Mouse (Mus musculus): Measurements from ENCODE around the gene Ccdc85b.

Ccdc85b gene

DNA sequence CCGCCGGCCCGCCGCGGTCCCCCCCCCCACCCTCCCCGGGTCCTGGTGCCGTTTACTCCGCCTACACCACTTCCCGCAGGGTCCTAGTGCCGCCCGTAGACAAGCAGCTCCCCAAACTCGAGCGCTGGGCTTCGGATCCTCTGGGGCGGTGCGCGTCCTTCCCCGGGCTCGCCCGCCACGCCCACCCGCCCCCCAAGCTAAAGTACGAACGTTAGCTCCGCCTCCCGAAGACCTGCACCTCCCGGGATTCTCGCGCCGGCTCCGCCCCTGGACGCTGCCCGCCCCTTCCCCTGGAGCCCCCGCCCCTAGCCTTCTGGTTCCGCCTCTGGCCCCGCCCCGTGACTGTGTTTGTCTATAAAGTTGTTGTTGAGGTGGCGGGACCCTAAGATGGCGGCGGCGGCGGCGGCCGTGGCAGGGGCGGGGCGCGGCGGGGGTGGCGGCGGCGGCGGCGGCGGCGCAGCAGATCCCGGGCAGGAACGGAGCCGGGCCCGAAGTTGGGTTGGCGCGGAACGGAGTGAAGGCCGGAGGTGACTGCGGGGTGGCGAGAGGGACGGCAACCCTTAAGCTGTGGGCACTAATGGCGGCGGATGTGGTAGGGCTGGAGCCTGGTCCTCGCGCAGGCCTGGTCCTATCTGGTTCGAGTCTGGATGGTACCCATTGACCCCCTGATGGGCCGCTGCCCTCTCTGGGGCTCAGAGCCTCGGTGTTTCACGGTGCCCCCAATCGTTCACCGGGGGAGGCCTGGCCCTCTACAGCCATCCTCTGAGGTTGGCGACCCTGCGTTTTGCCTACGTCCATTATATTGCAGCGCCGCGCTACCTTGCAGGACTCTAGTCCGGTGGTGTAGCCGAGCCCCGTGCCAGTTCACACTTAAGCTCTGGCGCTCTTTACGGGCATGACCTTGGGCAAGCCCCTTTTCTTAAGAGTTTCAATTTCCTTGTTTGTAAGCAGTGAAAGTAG lies 32.6 kb downstream of the Ccdc85b start, which contains the start of the genes Drap1 and AI837181:
Drap1 (minus strand) TSS at position 198 of the 960 bp plus-strand sequence.
AI837181 (plus strand) TSS at position 363 of the 960 bp plus-strand sequence.
- DNase-seq (ENCODE audit: low read depth, low spot score), result peak; percentile 97

DNA sequence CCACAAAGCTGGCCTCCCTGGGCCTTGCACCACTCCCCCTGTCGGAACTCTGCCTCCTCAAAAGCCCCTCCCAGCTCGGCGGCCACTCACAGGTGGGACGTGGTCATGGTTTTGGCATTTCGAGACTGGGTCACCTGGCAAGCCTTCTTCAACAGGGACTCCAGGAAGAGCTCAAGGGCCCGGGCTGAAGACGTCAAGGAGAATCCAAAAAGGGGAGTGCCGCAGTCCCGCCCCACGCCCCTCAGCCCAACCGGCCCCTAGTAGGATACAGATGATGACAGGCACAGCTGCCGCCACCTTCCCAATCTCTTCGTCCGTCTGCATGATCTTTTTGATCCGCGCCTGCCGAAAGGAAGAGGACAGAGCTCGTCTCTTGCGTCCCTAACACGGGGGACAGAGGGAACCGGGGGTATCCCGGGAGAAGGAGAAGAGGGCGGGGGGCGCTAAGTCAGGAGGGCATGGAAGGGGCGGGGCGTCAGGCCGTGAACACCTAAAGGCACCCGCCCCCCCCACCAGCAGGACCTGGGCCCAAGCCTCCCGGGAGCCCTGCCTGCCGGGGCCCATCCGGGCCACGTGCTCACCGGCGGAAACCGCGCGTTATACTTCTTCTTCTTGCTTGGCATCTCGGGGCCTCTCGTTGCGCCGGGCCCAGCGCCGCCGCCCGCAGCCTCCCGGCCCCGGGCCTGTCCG lies 33.5 kb downstream of the Ccdc85b start:
- DNase-seq (ENCODE audit: low read depth, low spot score), result peak; percentile 80

DNA sequence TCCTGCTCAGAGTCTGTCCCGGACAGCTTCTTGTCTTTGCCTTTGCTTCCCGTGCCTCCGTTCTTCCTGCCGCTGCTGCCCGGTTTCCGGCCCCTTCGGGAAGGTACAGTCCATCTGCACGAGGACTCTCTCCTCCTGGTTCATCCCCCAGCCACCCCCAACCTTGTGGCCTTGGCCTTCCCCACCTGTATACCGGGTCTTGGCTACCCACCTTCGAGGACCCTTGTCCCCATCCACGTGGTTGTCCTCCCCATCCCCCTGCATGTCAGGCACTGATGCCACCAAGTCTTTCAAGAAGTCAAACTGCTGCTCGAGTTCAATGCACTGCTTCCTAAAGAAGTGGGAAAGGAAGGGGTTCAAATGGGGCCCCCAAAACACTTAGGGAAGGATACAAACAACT lies 34.1 kb downstream of the Ccdc85b start:
- DNase-seq (ENCODE audit: low read depth, low spot score), result no peak

DNA sequence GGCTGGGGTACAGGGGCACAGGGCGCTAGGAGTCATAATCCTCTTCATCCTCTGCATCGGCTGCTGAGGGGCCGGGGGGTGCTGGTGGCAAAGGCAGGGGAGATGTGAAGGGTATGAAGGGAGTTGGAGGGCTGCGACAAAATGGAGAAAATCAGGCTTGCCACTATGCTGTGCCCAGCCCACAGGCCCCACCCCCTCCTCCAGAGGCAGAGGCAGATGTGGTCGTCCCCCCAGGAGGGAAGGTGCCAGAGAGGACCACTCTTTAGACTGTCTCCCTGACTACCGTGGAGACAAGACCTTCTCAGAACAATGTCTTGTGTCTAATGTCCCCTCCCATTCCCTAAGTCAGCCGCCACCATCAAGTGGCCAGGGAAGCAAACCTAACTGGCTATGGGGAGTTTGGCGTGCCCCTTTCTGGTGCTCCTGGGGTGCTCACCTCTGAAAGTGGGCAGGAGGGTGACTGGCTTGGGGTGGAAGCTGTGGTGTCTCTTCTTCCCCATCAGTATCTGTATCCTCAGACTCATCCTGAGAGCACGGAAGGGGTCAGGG lies 34.7 kb downstream of the Ccdc85b start:
- DNase-seq (ENCODE audit: low read depth, low spot score), result no peak

DNA sequence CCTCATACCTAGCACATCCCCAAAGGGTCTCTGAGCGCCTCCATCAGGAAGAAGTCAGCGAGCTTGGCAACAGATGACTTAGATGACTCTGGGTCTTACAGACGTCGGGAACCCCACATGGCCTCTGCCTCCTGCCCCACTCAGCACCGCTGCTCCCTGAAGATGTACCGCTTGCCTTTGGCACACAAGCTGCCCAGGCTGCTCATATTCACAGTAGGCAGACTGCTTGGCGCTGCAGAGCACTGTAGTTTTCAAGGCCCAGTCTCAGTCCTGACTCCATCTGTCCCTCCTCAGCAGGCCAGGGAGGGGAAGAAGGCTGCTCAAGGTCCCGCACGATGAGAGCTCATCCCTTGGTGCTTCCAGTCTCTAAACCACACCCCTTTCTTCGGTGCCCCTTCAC lies 35.4 kb downstream of the Ccdc85b start:
- DNase-seq (ENCODE audit: low read depth, low spot score), result no peak

DNA sequence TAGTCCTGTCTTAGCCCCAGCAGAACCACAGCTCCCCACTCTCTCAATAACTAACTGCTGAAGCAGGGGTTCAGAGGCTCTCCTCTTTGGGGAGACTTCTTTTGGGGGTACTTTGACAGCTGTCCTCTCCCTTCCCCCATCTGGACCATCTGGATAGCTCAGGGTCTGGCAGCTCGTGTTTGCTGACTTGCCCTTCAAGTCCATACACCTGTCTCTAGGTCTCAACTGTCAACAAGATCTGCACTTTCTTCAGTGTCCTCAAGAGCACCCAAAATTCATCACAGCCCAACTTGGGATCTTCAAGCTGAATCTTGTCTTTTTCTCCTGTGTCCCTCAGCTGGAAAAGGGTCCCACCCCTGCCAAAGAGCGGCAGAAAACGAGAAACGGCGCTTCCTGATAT lies 35.9 kb downstream of the Ccdc85b start:
- DNase-seq (ENCODE audit: low read depth, low spot score), result no peak

DNA sequence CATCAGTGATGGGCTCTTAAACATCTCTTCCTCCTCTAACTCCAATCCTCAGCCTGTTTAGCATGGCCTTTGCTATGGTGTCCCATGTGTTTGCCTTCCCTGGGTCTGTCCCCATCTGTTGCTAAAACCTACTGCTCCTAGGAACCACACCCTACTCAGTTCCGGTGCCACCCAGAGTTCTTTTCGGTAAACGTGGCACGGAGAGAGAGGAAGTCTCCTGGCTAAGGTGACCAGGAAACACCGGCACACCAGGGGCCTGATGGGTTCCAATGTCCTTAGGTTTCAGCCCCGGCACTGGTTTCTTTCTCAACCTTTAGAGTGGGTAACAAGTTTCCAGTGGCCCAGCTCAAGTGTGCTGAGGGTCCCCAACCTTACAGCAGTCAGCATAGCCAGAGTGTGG lies 37.1 kb downstream of the Ccdc85b start:
- no peak for DNase-seq (ENCODE audit: low read depth, low spot score)

DNA sequence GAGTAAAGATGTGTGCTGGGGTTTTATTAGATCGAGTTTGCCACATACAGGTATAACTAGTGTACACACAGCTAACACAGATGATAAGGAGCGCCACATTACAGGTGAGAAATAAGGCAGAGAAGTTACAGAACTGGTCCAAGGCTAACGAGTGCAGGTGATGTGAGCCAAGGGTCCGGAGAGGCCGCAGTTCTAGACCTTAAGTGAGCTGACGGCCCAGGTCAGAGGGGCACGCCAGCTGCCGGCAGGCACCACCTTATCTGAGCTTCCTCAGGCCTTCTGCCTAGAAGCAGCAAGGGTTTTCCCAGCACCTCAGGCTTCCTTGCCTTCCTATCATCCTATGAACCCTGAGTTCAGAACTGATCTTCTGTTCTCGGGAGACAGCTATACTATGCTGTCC lies 38.1 kb downstream of the Ccdc85b start:
- no peak for DNase-seq (ENCODE audit: low read depth, low spot score)

DNA sequence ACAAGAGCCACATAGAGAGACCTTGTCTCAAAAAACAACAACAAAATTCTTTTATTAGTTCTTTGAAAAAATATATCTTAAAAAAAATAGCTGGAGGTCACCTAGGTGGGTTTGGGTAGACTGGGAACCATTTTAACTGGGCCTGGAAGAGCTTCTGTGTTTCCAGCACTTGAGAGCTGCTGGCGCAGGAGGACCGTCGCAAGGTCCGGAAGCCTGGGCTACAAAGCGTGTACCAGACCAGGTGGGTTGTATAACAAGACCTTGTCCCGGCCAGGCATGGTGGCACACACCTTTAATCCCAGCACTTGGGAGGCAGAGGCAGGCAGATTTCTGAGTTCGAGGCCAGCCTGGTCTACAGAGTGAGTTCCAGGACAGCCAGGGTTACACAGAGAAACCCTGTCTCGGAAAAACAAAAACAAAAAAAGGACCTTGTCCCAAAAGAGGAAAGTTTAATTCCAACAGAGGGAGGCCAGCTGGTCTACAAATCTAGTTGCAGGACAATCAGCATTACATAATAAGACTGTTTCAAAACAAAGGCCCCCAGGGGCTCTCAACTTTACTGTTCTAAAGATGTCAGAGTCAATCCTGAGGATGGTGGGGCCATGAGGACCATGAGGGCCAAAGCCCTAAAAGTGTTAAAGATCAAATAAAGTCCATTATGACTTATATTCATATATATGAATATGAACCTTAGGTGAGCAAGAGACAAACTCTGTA lies 38.8 kb downstream of the Ccdc85b start:
- no peak for DNase-seq (ENCODE audit: low read depth, low spot score)

DNA sequence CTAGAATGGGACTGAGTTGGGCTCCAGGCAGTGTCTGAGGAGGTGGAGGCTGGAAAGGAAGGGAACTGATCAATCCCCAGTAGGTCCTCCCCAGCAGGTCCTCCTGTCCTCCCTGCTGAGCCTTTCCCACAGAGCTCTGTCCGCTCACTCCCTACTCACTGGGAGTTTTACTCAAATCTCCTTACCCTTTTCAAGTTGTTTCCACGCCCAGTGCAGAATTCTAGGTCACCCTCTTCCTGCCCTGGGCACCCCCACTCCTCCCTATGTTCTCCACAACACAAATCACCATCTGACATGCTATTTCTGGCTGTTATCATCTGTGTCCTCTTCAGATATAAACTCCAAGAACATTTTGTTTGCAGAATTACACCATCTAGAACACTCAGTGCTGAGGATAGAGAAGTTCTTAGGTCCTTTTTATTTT lies 43.1 kb downstream of the Ccdc85b start:
- DNase-seq (ENCODE audit: low read depth, low spot score), result no peak

DNA sequence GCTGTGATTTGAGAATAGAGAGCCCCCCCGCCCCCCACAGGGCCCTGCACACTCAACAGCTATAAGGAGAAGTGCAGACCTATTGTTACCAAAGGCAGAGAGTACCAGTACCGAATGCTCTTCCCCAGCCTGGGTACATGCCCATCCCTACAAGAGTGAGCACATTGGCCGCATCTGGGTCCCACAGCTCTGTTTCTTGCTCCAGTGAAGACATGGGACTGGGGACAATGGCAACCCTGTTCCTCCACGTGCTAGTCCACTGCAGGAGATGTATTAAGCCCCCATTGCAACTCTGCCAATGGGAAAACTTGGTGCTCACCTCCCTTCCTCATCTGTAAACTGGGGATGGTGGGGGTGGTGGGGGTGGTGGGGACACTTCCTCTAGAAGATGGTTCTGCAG lies 43.9 kb downstream of the Ccdc85b start:
- DNase-seq (ENCODE audit: low read depth, low spot score), result no peak

DNA sequence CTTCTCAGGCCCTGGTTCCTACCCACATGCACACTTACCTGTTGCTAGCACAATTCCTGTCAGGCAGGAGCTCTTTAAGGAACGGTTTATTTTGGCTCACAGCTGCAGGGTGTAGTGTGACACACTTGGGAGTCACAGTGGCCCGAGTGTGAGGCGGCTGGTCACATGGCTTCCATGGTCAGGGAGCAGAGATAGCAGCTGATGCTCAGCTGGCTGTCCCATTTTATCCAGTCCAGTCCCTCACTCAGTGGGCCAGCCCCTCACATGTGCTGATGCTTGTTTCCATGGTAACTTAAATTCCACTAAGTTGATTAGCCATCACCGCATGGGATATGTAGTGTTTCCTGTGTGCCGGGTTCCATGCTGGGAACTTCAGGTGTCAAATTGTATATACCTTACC lies 45.7 kb downstream of the Ccdc85b start:
- no peak for DNase-seq (ENCODE audit: low read depth, low spot score)

DNA sequence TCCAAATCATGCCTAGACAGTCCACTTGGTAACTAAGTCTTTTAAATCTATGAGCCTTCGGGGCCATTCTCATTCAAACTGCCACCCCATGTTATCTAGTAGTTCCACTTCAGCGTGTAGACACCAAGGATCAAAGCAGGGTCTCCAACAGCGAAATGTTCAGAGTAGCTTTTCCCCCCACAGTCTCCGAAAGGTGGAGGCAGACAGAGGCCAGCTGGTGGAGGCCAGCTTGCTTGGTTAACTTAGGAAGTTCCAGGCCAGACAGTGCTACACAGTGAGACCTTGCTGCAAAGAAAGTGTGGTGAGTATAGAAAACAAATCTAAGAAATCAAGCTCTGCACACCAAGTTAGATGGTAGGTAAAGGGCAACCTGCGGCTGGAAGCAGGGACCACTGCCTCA lies 47.1 kb downstream of the Ccdc85b start:
- no peak for DNase-seq (ENCODE audit: low read depth, low spot score)

DNA sequence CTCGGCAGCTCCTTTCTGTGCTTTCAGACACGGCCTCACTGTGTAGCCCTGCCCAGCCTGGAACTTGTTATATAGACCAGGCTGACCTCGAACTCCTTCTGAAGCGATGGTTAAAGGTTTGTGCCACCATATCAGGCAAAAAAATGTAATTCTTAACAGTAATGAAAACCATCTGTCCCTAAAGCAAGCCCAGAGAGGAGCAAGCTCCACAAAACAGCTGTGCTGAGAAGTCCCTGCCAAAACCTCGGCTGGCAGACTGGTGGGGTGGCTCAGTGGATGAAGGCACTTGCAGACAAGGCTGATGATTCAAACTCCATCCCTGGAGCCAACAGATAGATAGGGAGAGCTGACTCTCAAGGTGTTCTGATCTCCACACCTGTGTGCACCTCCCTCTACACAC lies 48.6 kb downstream of the Ccdc85b start:
- no peak for DNase-seq (ENCODE audit: low read depth, low spot score)

DNA sequence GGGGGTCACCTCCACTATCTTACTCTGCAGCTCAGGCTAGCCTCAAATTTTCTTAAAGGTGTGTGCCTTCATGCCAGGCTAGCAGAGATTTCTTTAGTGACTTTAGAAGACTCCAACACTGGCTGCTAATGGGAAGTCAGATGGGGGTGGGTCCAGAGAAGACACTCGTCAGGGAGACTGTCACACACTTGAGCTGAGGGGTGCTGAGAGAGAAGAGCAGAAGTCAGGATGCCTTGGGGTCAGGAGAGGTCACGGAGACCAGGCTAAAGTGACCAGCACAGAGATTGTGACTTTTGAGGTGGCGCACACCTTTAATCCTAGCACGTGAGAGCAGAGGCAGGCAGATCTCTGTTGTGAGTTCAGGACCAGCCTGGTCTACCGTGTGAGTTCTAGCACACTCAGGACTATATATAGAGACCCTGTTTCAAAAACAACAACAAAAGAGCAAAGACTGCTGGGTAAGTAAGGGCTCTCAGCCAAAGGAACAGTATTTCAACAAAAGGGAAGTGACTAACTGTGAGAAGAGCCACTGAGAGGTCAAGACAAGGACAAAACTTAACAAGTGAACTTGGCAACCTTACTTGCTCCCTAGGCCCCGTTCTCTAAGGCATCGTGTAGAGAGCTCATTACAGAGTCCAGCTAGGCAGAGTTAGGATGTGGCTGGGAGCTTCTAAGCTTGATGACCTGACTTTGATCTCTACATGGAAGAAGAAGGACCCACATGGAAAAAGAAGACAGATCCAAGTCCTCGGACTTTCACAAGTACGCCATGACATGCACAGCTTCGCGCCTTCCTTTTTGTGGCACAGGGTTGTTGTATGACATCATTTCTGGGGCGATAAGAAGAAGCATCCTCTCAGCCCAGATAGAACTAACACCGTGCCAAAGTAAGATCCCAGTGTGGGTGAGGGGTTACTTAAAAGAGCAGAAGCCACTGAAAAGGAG lies 49.4 kb downstream of the Ccdc85b start:
- peak; percentile 50 for DNase-seq (ENCODE audit: low read depth, low spot score)

DNA sequence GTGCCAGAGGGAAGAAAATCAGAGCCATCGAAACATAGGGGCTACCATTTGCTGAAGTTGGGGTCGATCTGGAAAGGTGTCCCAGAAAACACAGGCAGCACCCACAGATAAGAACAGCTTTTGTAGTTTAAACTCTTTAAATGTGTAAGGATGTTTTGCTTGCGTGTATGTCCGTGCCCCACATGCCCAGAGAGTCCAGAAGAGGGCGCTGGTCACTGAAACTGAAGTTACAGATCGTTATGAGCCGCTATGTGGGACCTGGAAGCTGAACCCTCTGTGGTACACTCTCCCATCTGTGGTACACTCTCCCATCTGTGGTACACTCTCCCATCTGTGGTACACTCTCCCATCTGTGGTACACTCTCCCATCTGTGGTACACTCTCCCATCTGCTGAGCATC lies 50.6 kb downstream of the Ccdc85b start:
- DNase-seq (ENCODE audit: low read depth, low spot score), result peak; percentile 91

DNA sequence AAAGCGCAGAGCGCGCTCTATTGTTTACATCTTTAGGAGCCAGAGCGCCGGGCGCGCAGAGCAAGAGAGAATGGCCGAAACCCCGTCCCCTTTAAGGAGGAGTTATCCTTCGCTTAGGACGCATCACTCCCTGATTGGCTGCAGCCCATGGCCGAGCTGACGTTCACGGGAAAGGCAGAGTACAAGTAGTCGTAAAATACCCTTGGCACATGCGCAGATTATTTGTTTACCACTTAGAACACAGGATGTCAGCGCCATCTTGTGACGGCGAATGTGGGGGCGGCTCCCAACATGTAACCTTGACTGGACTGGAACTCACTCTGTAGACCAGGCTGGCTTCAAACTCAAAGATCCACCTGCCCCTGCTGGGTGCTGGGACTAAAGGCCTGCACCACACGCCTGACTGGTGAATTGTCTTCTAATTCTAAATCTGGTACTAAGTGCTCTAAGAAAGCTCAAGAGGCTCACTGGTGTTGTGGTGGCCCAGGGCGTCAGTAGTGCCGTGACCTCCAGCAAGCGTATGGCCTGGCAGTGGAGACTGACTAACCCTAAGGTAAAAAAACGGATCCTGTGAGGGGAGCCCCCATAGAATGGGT lies 51.1 kb downstream of the Ccdc85b start:
- DNase-seq (ENCODE audit: low read depth, low spot score), result peak; percentile 85

DNA sequence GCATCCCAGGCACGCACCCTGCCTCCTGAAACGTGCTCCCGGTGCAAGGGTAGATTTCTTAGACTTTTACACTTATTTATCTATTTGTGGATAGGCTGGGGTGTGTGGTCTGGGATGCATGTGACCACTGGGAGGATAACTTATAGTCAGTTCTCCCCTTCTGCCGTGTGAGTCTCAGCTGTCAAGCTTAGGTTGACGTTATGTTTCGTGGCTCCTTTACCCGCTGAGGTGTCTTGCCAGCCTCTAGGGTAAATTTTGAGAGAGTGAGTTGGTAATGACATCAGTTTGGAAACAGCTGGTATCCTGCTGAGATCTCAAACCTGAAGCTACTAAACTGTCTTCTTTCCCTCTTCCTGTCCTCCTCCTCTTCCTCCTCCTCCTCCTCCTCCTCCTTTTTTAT lies 51.8 kb downstream of the Ccdc85b start:
- DNase-seq (ENCODE audit: low read depth, low spot score), result peak; percentile 82
